Mouse (Mus musculus): ENCODE data around the gene Phlda1. TPM values are rescaled to one million over a fixed set of nuclear protein-coding genes. Genes with fewer than 3 reads are reported as not detected.

The Phlda1 gene
- polyA plus RNA-seq, 1 experiment from 2014 or later, result 113 TPM

GRCm38 (mm10) chr10:111507460-111508211 is 1.6 kb downstream of the Phlda1 start:
- no peaks in the 10 kb centered on the region for H3K9me3 ChIP-seq
- ATAC-seq (ENCODE audit: borderline replicate concordance, extremely low read depth, low FRiP score, low TSS enrichment), result no peak
- WGBS, result 0% methylated on average over 38 of the region's 38 CpGs

DNA sequence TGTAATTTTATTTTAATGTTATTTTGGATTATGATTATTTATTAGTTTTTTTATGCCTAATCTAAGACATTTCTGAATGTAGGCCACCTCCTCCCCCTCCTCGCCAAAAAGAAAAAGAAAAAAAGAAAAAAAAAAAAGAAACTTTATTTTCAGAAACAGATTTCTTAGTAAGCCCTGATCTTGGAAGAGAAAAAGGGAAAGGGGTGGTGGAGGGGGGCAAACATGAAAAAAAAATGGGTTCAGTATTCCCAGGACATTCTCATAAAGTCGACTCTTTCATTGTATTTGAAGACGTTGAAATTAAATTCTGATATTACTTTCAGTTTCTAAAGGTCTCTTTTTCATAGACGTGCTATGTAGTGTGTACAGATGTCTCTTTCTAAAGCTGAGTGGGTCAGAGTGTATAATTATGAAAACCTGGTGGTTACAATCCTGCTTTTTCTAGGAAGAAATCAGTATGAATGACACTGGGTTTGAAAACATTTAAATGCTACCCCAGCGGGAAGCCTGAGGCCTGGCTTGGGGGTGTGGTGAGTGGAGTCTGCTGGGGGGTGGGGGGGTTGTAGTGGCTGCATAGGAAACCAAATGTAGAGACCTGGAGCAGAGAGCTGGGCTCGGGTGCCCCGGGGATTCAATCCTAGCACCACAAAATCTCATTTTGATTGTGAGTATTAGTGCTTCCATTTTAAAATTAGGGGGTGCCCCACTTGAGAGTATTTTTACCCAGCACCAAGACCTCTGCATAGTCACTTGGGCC is 2.4 kb downstream of the Phlda1 start:
- no peaks in the 10 kb centered on the region for H3K36me3 ChIP-seq
- no peak for ATAC-seq (ENCODE audit: borderline replicate concordance, extremely low read depth, low FRiP score, low TSS enrichment)
- peak overlapping the region; percentile 69 for H3K4me2 ChIP-seq
- H3K9ac ChIP-seq, result peak overlapping the region; percentile 78
- 4% methylated on average over 7 of the region's 7 CpGs for WGBS
- peak overlapping the region; percentile 94 for H3K27ac ChIP-seq
- H3K4me3 ChIP-seq, result peak overlapping the region; percentile 65
- H3K27me3 ChIP-seq, result no peaks in the 10 kb centered on the region
- peaks cover 50% of the 10 kb centered on the region for H3K4me1 ChIP-seq
- H3K9me3 ChIP-seq, result no peaks in the 10 kb centered on the region

More at GRCm38 (mm10) chr10:111507460-111508211, 1.6 kb downstream of the Phlda1 start:
- no peaks in the 10 kb centered on the region for H3K36me3 ChIP-seq
- H3K4me1 ChIP-seq, result peaks cover 55% of the 10 kb centered on the region
- peak overlapping the region; percentile 78 for H3K9ac ChIP-seq
- peak overlapping the region; percentile 94 for H3K27ac ChIP-seq
- peak overlapping the region; percentile 69 for H3K4me2 ChIP-seq
- peak overlapping the region; percentile 65 for H3K4me3 ChIP-seq
- H3K27me3 ChIP-seq, result no peaks in the 10 kb centered on the region

DNA sequence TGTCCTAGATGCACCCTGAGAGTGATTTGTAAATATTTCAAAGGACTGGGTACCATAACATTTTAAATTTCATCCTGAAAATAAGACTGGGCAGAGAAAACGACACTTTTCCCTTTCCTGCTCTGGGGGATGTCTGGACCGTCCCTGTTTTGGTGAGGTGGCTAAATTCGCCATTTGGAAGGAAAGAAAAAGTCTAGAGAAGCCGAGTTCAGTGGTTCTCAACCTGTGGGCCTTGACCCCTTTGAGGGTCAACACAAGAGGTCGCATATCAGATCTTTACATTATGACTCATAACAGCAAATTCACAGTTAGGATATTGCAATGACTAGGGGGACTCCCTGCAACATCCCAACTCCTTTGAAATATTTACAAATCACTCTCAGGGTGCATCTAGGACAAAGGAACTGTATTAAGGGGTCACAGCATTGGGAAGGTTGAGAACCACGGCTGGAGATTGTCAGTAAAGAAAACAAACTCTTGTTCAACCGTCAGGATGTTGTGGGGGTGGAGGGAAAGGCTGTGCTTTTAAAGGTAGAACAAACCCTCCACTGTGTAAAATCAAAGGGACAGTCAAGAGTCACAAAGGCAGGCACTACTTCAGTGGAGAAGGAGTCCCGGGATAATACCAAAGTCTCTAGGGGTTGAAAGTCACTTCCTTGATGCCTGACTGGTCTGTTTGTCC is 3.2 kb downstream of the Phlda1 start:
- ATAC-seq (ENCODE audit: borderline replicate concordance, extremely low read depth, low FRiP score, low TSS enrichment), result no peak
- Histone ChIP-seq H3K9ac (peak overlapping the region; percentile 78), H3K9me3 (no peaks in the 10 kb centered on the region), H3K27ac (peak overlapping the region; percentile 94), H3K4me1 (peaks cover 43% of the 10 kb centered on the region), H3K4me2 (peak overlapping the region; percentile 69), H3K27me3 (no peaks in the 10 kb centered on the region), H3K36me3 (no peaks in the 10 kb centered on the region), H3K4me3 (peak overlapping the region; percentile 65)
- WGBS, result 12% methylated on average over 8 of the region's 8 CpGs

DNA sequence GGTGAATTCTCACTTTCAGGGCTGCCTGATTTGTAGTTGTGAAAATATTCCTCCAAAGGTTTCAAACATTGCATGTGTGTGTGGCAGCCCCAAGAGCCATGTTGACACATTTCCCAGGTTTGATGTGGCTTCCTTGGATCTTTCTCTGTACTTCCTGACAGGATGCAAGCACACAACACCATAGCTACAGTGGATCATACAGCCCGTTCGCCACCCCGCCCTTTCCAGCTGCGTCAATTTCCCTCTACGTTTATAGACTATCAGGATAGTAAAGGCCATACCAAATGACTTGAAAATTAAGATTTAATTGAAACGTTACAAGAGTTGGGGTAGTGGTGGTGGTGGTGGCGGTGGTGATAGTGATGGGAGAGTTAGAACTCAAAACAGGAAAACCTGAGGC is 3.9 kb downstream of the Phlda1 start:
- no peaks in the 10 kb centered on the region for H3K36me3 ChIP-seq
- H3K27me3 ChIP-seq, result no peaks in the 10 kb centered on the region
- no peak for ATAC-seq (ENCODE audit: borderline replicate concordance, extremely low read depth, low FRiP score, low TSS enrichment)
- no peaks in the 10 kb centered on the region for H3K9me3 ChIP-seq
- peak overlapping the region; percentile 78; the same call in 1 of the 2 replicates for H3K9ac ChIP-seq
- H3K4me3 ChIP-seq, result peak overlapping the region; percentile 65
- peak overlapping the region; percentile 69 for H3K4me2 ChIP-seq
- 35% methylated on average over 7 of the region's 7 CpGs for WGBS
- H3K4me1 ChIP-seq, result peaks cover 45% of the 10 kb centered on the region
- peak overlapping the region; percentile 94 for H3K27ac ChIP-seq

DNA sequence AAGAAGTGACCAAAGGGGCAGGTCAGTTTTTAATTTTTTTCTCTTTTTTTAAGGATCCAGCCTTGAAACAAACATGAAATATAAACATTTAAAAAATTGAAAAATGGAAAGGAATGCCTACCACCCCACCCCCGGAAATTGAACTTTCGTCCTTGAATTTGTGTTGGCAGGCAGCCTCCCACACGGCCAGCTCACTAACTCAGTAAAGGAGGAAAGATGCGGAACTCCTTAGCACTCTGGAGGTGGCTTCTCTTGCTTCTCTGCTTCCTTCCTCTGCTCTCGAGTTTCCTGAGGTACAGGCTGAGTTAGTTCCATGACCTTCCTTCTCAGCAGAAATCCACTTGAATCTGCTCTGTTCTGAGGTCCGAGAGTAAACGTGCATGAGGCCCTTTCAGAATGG is 4.7 kb downstream of the Phlda1 start:
- ATAC-seq (ENCODE audit: borderline replicate concordance, extremely low read depth, low FRiP score, low TSS enrichment), result no peak
- Histone ChIP-seq H3K27me3 (no peaks in the 10 kb centered on the region), H3K9me3 (no peaks in the 10 kb centered on the region), H3K4me2 (no peak overlapping the region; the same call in 1 of the 2 replicates), H3K4me3 (no peak overlapping the region), H3K9ac (no peak overlapping the region), H3K27ac (peak overlapping the region; percentile 94), H3K36me3 (no peaks in the 10 kb centered on the region), H3K4me1 (peaks cover 46% of the 10 kb centered on the region)
- 8% methylated on average over 7 of the region's 7 CpGs for WGBS

DNA sequence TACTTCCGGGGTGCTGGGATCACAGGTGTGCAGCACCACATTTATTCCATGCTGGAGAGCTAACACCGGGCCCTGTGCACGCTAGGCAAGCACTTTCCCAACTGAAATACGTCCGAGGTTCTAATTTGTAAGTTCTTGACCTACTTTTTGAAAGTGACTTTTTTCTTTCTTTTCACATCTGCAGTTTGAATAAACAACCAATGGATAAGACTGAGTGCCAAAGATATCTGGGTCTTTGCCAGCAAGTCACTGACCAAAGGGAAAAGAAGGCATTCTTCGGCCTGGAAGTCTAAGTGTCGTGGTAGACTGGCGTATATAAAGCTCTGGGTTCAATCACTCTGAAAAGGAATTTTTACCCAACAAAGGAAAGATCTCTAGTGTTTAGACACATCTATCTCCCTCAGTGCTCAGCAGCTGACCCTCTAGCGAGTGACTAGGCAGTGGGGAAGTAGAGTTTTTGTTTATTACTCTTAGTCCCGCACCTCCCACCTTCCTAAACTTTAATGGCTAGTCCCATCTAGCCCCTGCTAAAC is 6.0 kb downstream of the Phlda1 start:
- WGBS, result 30% methylated on average over 10 of the region's 10 CpGs
- H3K4me1 ChIP-seq, result peaks cover 59% of the 10 kb centered on the region
- H3K27me3 ChIP-seq, result no peaks in the 10 kb centered on the region
- no peaks in the 10 kb centered on the region for H3K36me3 ChIP-seq
- no peaks in the 10 kb centered on the region for H3K9me3 ChIP-seq
- no peak overlapping the region for H3K4me3 ChIP-seq
- ATAC-seq (ENCODE audit: borderline replicate concordance, extremely low read depth, low FRiP score, low TSS enrichment), result peak; percentile 25; the same call in 1 of the 2 replicates
- peak overlapping the region; percentile 94 for H3K27ac ChIP-seq
- H3K4me2 ChIP-seq, result no peak overlapping the region
- no peak overlapping the region for H3K9ac ChIP-seq

DNA sequence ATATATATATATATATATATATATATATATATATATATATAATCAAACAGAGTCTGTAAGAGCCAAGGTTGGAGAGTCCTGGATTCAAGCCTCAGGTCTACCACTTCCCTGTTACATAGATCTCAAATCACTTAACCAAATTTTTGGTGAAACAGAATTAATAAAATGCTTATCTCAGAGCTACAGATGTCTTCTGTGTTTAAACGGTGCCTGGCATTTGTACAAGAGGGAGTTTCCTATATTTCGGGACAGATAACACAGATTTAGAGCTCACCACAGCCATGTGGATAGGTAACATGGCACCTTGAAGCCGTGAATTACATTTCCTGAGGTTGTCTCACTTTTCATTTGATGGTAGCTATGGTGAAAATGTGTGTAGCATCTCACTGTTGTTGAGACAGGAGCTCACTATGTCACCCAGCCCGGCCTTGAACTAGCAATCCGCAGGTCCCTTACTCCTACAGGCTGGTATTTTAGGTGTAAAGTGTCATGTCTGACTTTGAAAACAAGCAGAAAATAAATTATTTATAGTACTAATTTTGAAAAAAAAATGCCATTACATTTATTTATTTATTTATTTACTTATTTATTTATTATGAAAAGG is 8.3 kb downstream of the Phlda1 start:
- ATAC-seq (ENCODE audit: borderline replicate concordance, extremely low read depth, low FRiP score, low TSS enrichment), result no peak
- Histone ChIP-seq H3K4me3 (no peak overlapping the region), H3K4me2 (no peak overlapping the region), H3K4me1 (peaks cover 58% of the 10 kb centered on the region), H3K27me3 (no peaks in the 10 kb centered on the region), H3K9me3 (no peaks in the 10 kb centered on the region), H3K9ac (no peak overlapping the region), H3K27ac (no peak overlapping the region), H3K36me3 (no peaks in the 10 kb centered on the region)
- WGBS, result 80% methylated on average over 5 of the region's 5 CpGs

- Histone ChIP-seq H3K4me3 (no peak overlapping the region), H3K36me3 (no peaks in the 10 kb centered on the region), H3K9ac (no peak overlapping the region), H3K27ac (peak overlapping the region; percentile 20; the same call in 1 of the 2 replicates), H3K4me1 (peaks cover 54% of the 10 kb centered on the region), H3K9me3 (no peaks in the 10 kb centered on the region), H3K4me2 (no peak overlapping the region), H3K27me3 (no peaks in the 10 kb centered on the region)
- no peak for ATAC-seq (ENCODE audit: borderline replicate concordance, extremely low read depth, low FRiP score, low TSS enrichment)
- WGBS, result 63% methylated on average over 17 of the region's 17 CpGs
These were observed 9.3 kb downstream of the Phlda1 start for GRCm38 (mm10) chr10:111515071-111516010.

- Histone ChIP-seq H3K9me3 (no peaks in the 10 kb centered on the region), H3K27ac (peak overlapping the region; percentile 38; the same call in 1 of the 2 replicates), H3K36me3 (no peaks in the 10 kb centered on the region), H3K4me2 (peak overlapping the region; percentile 29), H3K4me1 (peaks cover 53% of the 10 kb centered on the region), H3K4me3 (no peak overlapping the region), H3K9ac (no peak overlapping the region), H3K27me3 (no peaks in the 10 kb centered on the region)
- WGBS, result 10% methylated on average over 13 of the region's 13 CpGs
- ATAC-seq (ENCODE audit: borderline replicate concordance, extremely low read depth, low FRiP score, low TSS enrichment), result peak; percentile 8; the same call in 1 of the 2 replicates
These were observed 10.1 kb downstream of the Phlda1 start for GRCm38 (mm10) chr10:111516172-111516588.

GRCm38 (mm10) chr10:111516804-111517436 is 10.8 kb downstream of the Phlda1 start:
- Histone ChIP-seq H3K9me3 (no peaks in the 10 kb centered on the region), H3K9ac (no peak overlapping the region), H3K27ac (no peak overlapping the region; the same call in 1 of the 2 replicates), H3K4me3 (no peak overlapping the region), H3K4me1 (peaks cover 53% of the 10 kb centered on the region), H3K4me2 (no peak overlapping the region), H3K36me3 (no peaks in the 10 kb centered on the region), H3K27me3 (no peaks in the 10 kb centered on the region)
- no peak for ATAC-seq (ENCODE audit: borderline replicate concordance, extremely low read depth, low FRiP score, low TSS enrichment)
- 59% methylated on average over 8 of the region's 8 CpGs for WGBS

Measured in lung, embryonic 15.5 days (tissue).